Mouse (Mus musculus) gastrocnemius, postnatal 36 days (tissue): ENCODE results near the gene Shh. TPM values are rescaled to one million over a fixed set of nuclear protein-coding genes. Genes with fewer than 3 reads are reported as not detected.
A peak's percentile ranks its signal among the peaks of the same experiment; 100 is the strongest.

Source experiments
- DNase-seq, 2 experiments: peaks; one replicate each; pipeline ENCODE4 v3.0.0; 2022
- intact Hi-C: fragments of 180-260 bp; cut with DNase I; formaldehyde crosslinking; loops from one replicate; pipeline ENCODE4 v1.15.1; 2025
- long read RNA-seq, 2 experiments: library from polyadenylated mRNA; stranded (forward); transcript quantifications; one replicate each; pipeline ENCODE4 v2.0.0; 2021
- total RNA-seq, 2 experiments: library from RNA; stranded (reverse); gene quantifications; 2 replicates each; pipeline ENCODE4 v1.2.3; 2021

Gene Shh
- total RNA-seq, result not detected
- long read RNA-seq, experiment 1, result 0 reads
- long read RNA-seq, experiment 2, result 0 reads

DNA sequence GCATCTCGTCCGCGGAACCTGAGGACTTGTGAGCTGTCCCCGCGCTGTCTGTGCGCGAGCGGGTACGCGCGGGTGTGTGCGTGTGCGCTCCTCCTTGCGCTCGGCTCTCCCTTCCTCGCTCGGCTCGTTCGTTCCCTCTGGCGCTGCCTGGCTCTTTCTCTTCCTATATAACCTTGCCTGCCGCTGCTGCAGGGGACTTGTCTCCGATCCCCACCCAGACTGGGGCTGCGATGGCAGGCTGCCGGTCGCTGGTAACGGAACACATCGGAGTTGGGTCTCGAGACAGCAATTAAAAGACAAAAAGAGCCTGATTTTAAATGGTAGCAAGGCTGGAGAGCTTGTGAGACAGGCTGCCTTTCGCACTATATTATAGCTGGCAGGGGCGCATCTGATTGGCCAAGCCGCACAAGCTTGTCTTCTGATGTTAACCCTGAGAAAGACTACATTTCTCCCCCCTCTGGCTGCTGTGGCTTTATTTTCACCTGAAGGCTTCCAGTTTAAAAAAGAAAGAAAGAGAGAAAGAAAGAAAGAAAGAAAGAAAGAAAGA is at the start of gene Shh:
Gene Shh (minus strand): TSS at position 497 of the 547 bp plus-strand sequence.
- DNase-seq, result no peak
- intact Hi-C loops, result loop anchor here (10.0 kb wide), 1 partner anchor 868 kb away; no protein-coding TSS in a partner anchor

DNA sequence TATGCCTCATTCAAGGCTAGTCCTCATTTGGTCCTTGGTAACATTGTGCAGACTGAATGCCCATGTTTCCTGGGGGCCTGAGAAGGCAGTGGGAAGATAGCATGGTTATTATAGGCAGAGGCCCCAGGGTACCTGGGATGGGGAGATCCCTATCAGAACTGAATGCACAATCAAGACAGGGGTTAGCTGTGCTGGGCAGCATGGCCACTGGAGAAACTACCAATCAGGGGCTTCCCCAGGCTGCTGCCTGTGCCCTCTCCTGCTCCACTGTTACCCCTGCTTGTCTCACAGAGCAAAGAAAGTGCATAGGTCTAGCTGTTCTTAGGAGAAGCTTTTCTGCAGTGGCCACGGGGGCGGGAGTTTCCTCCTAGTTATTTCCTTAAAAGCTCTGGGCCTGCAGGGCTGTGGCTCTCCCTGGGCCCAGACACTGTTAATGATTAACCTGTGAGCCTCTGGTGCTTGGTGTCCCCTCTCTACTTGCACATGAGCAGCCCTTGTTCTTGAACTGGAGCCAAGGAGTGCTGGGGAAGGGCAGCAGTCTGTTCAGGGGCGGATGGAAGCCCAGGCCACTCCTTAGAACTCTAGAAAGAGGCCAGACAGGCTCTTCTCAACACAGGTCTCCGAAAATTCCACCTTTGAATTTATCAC is 33.9 kb upstream of the Shh start:
- no peak for DNase-seq
- intact Hi-C loops, result no loop called here

DNA sequence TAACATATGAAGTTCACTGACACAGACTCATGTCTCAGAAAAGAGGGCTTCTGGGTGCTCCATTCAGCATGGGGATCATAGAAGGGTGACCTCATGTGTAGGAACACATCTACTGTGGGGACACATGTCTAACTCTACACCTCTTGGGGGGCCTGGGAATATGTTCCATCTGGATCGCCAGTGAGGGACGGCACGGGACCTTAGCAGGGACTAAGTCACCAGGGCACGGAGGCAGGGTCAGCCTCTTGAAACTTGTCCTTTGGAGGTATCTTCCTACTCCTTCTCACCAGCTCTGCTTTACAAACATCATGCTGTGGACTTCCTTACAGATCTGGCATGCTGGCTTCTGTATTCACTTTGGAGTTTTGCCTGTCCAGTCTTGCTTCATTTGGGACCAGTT is 31.8 kb upstream of the Shh start:
- intact Hi-C loops, result no loop called here
- DNase-seq, result no peak

DNA sequence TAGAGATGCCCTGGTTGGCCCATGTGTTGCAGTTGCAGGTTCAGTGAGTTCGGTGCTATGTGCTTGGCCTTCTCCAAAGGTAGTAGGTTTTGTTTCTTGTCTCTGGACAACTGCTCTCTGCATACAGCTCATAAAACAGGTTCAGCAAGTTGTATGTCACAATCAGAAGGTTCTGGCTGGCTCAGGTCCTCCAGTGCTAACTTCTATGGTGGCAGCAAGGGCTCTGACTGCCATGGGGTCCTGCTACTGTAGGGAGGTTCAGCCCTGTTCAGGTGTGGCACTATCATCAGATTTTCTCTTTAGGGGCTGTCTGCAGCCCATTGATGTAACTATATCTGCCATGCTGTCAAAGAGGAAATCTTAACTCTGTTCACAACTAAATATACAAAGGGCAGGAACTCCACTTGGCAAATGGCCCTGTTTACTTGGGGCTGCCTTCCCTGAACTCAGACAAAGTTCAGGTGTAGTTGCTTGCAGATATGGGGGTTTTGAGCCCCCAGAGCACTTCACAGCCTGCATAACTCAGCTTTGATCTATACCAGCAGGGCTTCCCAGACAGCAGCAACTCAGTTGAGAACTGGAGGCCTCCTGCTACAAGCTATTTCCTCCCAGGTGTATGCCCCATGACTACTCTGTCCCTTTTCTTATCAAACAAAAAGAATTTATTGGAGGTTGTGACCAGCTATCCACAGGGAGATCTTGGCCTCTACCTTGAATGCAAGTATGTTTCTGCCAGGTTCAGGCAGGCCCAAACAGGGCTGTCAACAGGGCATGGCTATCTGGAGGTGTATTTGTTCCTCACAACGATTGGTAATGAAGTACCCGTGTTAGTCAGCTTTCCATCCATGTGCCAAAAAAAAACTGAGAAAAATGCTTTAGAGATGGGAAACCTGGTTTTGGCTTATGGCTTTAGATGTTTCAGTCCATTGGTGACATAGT is 28.9 kb upstream of the Shh start:
- no peak for DNase-seq
- intact Hi-C loops, result no loop called here

DNA sequence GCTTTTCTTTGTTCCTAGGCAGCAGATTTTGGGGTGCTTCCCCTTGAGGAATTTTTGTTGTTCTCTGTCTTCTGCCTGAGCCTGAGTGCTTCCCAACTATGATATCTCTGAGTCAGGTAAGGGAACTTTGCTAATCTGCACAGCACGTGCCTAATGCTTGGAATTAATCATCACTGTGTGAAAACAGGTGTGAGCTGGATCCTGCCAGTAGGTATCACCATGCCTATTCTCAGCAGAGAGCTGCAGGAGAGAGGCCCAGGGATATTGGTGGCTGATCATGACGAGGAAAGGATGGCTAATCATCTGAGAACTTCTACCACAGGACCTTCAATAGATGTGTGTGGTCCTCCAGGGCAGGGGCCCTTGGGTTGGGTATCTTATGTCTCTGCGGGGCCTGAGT is 26.5 kb upstream of the Shh start:
- no peak for DNase-seq
- intact Hi-C loops, result no loop called here

DNA sequence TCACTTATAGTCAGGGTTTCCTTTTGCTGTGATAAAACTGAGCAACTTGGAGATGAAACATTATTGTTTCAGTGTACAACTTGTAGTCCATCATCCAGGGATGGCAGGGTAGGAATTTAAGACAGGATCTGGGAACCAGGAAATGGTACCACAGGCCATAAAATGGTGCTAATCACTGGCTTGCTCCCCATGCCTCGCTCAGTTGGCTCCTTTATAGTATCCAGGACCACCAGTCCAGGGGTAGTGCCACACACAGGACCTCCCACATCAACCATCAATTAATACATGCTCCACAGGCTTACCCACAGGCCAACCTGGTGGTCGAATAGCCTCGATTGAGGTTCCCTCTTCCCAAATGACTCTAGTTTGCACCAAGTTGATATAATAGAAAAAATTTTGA is 15.9 kb upstream of the Shh start:
- DNase-seq, result no peak
- intact Hi-C loops, result no loop called here

DNA sequence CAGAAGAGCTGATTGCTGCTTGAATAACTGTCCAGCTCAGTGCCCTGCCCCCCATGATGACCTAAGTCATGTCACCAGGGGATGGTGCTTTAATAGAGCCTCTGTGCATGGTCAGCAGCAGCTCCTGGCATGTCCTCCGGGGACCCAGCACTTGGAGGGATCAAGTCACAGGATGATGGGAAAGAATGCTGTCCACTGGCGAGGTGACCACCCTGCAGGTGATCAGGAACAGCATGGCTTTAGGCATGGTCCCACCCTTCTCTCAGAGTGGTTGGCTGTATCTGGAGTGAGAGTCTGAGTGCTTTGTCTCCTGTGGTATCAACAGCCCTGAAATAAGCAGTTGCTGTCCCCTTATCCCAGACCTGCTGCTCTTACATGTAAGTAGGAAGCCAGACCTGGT is 14.7 kb upstream of the Shh start:
- no peak for DNase-seq
- intact Hi-C loops, result no loop called here

DNA sequence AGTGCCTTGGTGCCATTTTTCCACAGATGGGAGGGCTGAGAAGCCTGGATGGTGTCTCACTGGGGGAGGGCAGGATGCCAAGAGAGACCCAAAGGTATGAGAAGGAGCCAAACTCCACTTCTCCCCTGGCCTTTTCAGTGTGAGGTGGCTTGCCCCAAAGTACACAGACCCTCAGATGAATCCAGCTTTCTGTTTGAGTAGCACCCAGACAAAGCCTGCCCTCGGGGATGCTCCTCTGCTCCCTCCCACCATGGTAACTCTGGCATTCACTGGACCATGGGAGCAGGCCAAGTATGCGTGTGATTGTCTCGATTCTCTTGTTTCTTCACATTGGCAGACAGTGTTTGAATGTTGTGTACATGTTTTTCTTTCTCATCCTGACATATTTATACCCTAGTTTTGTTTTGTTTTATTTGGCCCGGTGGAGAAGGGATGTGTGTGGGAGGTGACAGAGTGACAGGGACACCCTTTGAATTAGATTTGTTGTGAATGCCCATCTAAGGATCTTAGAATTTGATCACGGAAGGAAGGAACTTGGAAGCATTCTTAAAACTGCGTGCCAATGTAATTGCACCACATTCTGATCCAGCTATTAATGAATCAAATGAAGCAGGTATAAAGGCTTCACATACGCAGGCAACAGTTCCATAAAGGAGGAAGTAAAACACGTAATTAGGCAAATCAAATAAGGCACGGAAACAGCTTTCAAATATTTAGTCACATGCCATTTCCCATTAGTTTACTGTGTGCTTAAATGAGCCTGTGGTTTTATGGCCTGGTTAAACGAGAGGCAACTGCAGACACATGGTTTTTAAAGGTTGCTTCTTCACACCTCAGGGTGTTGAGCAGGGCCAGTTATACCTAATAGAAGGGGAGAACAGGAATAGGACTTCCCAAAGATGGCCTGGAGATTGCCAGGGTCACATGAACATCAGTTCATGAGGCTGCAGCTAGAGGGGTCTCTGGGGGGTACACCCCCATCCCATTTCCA is 9.6 kb upstream of the Shh start:
- no peak for DNase-seq
- intact Hi-C loops, result no loop called here

DNA sequence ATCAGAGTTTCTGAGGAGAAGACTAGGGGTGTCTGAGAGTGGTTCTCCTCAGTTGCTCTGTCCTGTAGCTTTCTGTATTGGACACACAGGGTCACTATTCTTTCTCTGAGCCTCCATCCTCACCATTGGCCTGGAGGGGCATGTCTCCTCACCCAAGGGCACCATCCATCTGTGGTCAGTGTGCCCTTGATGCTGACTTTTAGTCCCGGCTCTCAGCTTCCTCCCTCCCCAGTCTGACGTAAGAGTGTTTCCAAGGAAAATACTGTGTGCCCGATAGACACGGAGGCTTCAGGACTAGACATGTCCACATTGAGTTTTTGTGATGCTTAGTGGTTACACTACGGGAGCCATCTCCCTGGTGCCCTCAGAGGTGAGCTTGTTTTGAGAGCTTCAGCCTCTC is 6.5 kb upstream of the Shh start:
- DNase-seq, result no peak
- intact Hi-C loops, result no loop called here

DNA sequence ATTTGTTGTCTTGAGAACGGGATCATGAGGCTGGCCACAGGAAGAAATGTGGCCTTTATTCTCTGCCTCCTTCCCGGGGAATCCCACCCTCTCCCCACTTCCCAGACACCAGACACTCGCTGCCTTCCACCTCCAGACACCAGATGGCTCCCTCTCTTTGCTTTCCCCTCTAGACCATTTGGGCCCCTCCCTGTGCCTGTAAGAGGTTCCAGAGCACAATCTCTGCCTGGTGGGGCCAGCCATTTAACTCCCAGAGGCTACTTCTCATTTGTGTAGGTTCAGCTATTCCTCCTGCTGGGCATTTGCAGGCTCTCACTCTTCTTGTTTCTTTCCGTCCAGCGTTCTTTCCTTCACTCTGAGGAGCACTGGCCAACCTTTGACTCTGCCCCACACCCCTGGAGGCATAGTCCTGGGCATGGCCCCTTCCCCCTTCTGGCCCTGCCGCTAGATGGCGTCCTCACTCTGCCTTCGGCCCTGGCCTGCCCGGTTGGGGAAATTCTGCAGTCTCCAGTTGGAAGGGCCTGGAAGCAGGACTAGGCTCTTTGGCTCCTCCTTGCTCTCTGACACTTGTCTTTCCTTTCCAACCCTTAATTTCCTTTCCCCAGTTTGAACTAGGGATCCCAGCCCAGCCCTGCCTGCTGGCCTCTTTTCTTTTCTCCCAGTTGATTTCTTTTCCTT is 2.6 kb upstream of the Shh start:
- intact Hi-C loops, result loop anchor here (10.0 kb wide), 1 partner anchor 865 kb away; no protein-coding TSS in a partner anchor
- peak; percentile 49 for DNase-seq

DNA sequence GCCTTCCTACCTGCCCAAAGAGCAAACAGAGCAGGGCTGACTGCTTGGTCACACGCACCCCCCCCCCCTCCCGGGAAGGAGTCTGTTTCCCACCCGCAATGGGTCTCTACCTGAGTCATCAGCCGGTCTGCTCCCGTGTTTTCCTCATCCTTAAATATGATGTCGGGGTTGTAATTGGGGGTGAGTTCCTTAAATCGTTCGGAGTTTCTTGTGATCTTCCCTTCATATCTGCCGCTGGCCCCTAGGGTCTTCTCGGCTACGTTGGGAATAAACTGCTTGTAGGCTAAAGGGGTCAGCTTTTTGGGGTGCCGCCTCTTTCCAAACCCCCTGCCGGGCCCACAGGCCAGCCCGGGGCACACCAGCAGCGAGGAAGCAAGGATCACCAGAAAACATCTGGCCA is 705 bp downstream of the Shh start:
- intact Hi-C loops, result loop anchor here (10.0 kb wide), 1 partner anchor 868 kb away; no protein-coding TSS in a partner anchor
- no peak for DNase-seq

DNA sequence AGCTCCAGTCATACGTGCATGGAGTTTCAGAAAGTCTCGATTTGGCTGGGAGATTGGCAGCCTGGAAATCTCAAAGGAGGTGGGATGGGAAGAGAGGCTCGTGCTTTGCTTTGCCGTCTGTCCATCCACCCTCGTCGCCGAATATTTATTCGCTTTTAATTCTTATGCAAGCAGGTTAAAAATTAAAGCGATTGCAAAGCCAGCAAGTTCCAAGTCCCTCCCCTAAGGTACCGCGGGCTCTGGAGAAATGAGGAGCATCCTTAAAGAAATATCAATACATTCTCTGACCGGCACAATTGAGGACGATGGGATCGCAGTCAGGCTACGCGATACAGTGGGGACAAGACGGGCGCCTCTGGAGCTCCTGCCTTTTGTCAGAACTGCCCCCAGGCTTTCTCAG is 1.5 kb downstream of the Shh start:
- intact Hi-C loops, result loop anchor here (10.0 kb wide), 1 partner anchor 869 kb away; no protein-coding TSS in a partner anchor
- DNase-seq, result no peak

DNA sequence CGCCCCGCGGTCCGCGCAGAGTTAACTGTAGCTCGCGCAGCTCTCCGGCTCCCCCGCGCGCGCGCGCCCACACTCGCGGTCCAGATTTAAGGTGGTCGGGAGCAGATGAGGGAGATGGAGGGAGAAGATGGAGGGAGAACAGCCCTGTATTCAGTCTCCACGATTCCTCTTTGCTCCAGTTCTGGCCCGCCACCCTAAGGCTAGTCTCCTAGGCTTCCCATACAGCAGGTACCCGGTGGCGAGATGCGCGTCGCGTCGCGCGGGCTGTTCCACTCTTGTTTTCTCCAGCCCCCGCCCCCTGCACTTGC is 2.0 kb downstream of the Shh start:
- intact Hi-C loops, result loop anchor here (10.0 kb wide), 1 partner anchor 870 kb away; no protein-coding TSS in a partner anchor
- DNase-seq, result no peak

DNA sequence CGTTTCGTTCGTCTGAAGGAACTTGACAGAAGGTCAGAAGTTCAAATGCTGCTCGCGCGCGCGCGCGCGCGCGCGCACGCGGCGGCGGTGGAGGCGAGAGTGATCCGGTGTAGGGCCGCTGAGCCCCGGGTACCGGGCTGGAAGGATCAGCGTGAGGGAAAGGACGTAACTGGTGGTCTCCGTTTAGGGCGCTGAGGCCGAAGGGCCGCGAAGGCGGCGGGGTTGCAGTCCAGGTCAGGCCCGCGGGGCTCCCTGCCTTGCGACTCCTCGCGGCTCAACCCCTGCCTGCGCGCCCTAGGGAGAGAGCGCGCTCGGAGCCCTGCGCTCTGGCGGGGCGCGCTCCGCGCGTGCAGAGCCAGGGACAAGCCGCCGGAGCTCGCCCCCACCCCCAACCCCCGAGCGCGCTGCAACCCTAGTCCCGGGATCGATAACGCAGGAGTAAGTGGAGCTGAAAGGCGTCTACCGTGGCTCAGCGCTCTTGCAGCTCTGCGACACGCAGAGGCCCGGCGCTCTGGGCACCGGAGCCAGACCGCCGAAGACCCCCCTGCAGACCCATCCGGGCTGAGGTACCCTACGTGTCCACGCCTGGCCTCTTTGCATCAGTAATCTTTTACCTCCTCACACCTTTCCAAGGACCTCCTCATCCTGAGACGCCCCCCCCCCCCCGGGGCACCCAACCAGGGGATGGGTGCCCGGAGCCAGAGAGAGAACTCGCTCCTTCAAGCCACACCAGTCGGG is 2.5 kb downstream of the Shh start:
- intact Hi-C loops, result loop anchor here (10.0 kb wide), 1 partner anchor 870 kb away; no protein-coding TSS in a partner anchor

DNA sequence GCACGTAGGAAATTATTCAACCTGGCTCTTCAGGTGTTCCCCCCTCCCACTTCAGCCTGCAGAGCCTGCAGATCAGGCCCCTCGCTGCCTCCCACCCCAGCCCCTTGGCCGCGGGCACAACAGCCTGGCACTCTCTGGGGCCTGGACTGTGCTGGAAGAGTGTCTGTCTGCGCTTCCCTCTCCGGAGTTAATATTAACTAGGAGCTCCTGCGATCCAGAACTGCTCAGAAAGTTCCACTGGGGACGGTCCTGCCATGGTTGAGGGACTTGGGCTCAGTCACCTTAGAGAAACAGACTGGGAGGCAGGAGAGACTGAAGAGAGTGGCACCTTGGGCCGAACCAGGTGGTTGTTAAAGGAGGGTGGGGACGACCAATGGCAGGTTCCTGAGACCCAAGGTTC is 3.4 kb downstream of the Shh start:
- intact Hi-C loops, result loop anchor here (10.0 kb wide), 1 partner anchor 871 kb away; no protein-coding TSS in a partner anchor
- DNase-seq, result no peak

More for the DNA sequence above, 2.5 kb downstream of the Shh start:
- no peak for DNase-seq

DNA sequence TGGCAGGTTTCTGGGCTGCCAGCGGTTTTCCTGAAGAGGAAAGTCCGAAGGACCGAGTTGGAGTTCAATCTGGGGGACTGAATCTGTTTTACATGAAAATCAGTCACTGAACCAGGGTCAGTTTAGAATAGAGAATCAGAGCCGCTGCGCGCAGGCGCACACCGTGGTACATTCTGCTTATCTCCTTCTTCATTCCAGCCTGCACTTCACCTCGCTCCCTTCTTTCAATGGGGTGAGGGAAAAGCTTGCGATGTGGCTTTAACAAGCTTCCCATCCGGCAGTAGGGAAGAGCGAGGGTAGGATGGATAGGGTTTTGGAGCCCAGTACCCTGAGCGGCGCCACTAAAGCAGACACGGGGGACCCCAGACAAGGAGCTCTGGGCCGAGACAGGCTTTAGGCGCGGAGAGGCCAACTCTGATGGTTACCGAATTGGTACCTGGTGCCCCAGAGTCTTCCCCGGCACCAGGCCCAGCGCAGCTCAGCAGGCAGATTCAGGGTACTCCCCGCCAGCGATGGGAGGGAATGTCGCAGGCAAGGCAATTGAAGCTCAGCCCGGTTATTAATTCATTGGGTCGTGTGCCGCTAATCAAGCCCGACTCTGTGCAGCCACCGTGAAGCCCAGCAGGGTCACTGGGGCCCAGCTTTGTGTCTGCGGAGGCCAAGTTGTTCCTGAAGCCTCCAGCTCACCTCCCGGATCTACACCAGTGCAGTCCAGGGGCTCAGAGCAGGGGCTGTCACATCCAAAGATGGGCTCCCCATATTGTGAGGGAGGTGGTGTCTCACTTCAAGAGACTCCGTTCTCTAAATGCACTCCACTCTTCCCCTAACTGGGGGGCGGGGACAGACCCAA is 4.1 kb downstream of the Shh start:
- intact Hi-C loops, result loop anchor here (10.0 kb wide), 1 partner anchor 872 kb away; no protein-coding TSS in a partner anchor

DNA sequence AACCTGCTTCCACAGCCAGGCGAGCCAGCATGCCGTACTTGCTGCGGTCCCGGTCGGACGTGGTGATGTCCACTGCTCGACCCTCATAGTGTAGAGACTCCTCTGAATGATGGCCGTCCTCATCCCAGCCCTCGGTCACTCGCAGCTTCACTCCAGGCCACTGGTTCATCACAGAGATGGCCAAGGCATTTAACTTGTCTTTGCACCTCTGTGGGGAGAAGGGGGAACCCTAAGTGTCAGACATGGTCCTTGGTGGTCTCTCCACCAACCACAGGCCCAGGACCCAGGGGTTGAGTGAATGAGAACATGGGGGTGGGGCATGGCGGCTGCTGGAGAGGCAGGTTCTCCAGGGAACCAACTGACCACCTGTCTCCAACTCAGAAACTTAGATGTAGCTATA is 5.7 kb downstream of the Shh start:
- intact Hi-C loops, result loop anchor here (10.0 kb wide), 1 partner anchor 873 kb away; no protein-coding TSS in a partner anchor

More for the DNA sequence above, 4.1 kb downstream of the Shh start:
- DNase-seq, result no peak

More for the DNA sequence above, 5.7 kb downstream of the Shh start:
- no peak for DNase-seq
